Mouse (Mus musculus) spleen, adult 2 months (tissue): ENCODE data around the gene Hikeshi.

Experiments
- CTCF ChIP-seq: fragments of 200-500 bp; IDR thresholded peaks from 2 replicates; pipeline ENCODE4 v1.5.1; 2011; ENCODE audit warnings: mild to moderate bottlenecking, inconsistent platforms; ENCODE audit not compliant: insufficient read depth, insufficient read length, insufficient replicate concordance; ENCODE audit errors: extremely low read depth
- POLR2A ChIP-seq: fragments of 200-500 bp; IDR thresholded peaks from 2 replicates; pipeline ENCODE4 v1.6.1; 2011; ENCODE audit warnings: low read depth, low read length, inconsistent platforms

GRCm38 (mm10) chr7:89903007-89903406 is 38.0 kb downstream of the Hikeshi start:
- TF ChIP-seq CTCF (no peak), POLR2A (no peak)
